Mouse (Mus musculus): ENCODE results near the gene Traf1. TPM values are rescaled to one million over a fixed set of nuclear protein-coding genes. Genes with fewer than 3 reads are reported as not detected.
A peak's percentile ranks its signal among the peaks of the same experiment; 100 is the strongest.

Traf1 gene
- polyA plus RNA-seq, 1 experiment from 2014 or later = 1.3 TPM

GRCm38 (mm10) chr2:34954344-34954743 lies 7.2 kb downstream of the Traf1 start:
- Histone ChIP-seq H3K4me2 (no peak overlapping the region), H3K4me1 (ENCODE audit: control insufficient read depth, insufficient read depth, low read length) (no peaks in the 10 kb centered on the region), H3K27me3 (ENCODE audit: control insufficient read depth, insufficient read depth, low read length) (no peaks in the 10 kb centered on the region; the same call in 1 of the 2 replicates), H3K36me3 (ENCODE audit: control insufficient read depth, insufficient read depth, low read length) (no peaks in the 10 kb centered on the region), H3K4me3 (ENCODE audit: low read depth, low read length) (no peak overlapping the region), H3K27ac (ENCODE audit: low read depth, low read length) (no peak overlapping the region), H3K9ac (ENCODE audit: low read depth, low read length) (no peak overlapping the region), H3K9me3 (replicated peaks; ENCODE audit: control insufficient read depth, low read length) (no peaks in the 10 kb centered on the region)
- ATAC-seq (replicated peaks; ENCODE audit: insufficient number of reproducible peaks, low FRiP score, low TSS enrichment) = no peak

- no peak overlapping the region for H3K9ac ChIP-seq (ENCODE audit: low read depth, low read length)
- no peak overlapping the region for H3K27ac ChIP-seq (ENCODE audit: low read depth, low read length)
- H3K4me2 ChIP-seq = no peak overlapping the region
- H3K4me1 ChIP-seq (ENCODE audit: control insufficient read depth, insufficient read depth, low read length) = no peaks in the 10 kb centered on the region
- H3K4me3 ChIP-seq (ENCODE audit: low read depth, low read length) = no peak overlapping the region
- no peaks in the 10 kb centered on the region; the same call in 1 of the 2 replicates for H3K27me3 ChIP-seq (ENCODE audit: control insufficient read depth, insufficient read depth, low read length)
- 67% methylated on average over 2 of the region's 2 CpGs for WGBS (ENCODE audit: insufficient replicate concordance)
- H3K9me3 ChIP-seq (replicated peaks; ENCODE audit: control insufficient read depth, low read length) = no peaks in the 10 kb centered on the region
- no peaks in the 10 kb centered on the region for H3K36me3 ChIP-seq (ENCODE audit: control insufficient read depth, insufficient read depth, low read length)
- no peak for ATAC-seq (replicated peaks; ENCODE audit: insufficient number of reproducible peaks, low FRiP score, low TSS enrichment)
Measured at GRCm38 (mm10) chr2:34953547-34954116, 7.9 kb downstream of the Traf1 start.

- no peaks in the 10 kb centered on the region for H3K36me3 ChIP-seq (ENCODE audit: control insufficient read depth, insufficient read depth, low read length)
- no peaks in the 10 kb centered on the region for H3K4me1 ChIP-seq (ENCODE audit: control insufficient read depth, insufficient read depth, low read length)
- ATAC-seq (replicated peaks; ENCODE audit: insufficient number of reproducible peaks, low FRiP score, low TSS enrichment) = no peak
- WGBS (ENCODE audit: insufficient replicate concordance) = 78% methylated on average over 4 of the region's 4 CpGs
- no peaks in the 10 kb centered on the region for H3K9me3 ChIP-seq (replicated peaks; ENCODE audit: control insufficient read depth, low read length)
- no peak overlapping the region for H3K9ac ChIP-seq (ENCODE audit: low read depth, low read length)
- no peak overlapping the region for H3K27ac ChIP-seq (ENCODE audit: low read depth, low read length)
- H3K27me3 ChIP-seq (ENCODE audit: control insufficient read depth, insufficient read depth, low read length) = peaks cover 3% of the 10 kb centered on the region; the same call in 1 of the 2 replicates
- no peak overlapping the region for H3K4me3 ChIP-seq (ENCODE audit: low read depth, low read length)
- no peak overlapping the region for H3K4me2 ChIP-seq
Measured at GRCm38 (mm10) chr2:34953018-34953417, 8.6 kb downstream of the Traf1 start.

GRCm38 (mm10) chr2:34951469-34951868 lies 10.1 kb downstream of the Traf1 start:
- H3K4me2 ChIP-seq = no peak overlapping the region
- H3K27ac ChIP-seq (ENCODE audit: low read depth, low read length) = no peak overlapping the region
- H3K36me3 ChIP-seq (ENCODE audit: control insufficient read depth, insufficient read depth, low read length) = no peaks in the 10 kb centered on the region
- no peak overlapping the region for H3K4me3 ChIP-seq (ENCODE audit: low read depth, low read length)
- ATAC-seq (replicated peaks; ENCODE audit: insufficient number of reproducible peaks, low FRiP score, low TSS enrichment) = no peak
- H3K4me1 ChIP-seq (ENCODE audit: control insufficient read depth, insufficient read depth, low read length) = no peaks in the 10 kb centered on the region
- H3K9ac ChIP-seq (ENCODE audit: low read depth, low read length) = no peak overlapping the region
- no peaks in the 10 kb centered on the region for H3K9me3 ChIP-seq (replicated peaks; ENCODE audit: control insufficient read depth, low read length)
- peaks cover 3% of the 10 kb centered on the region; the same call in 1 of the 2 replicates for H3K27me3 ChIP-seq (ENCODE audit: control insufficient read depth, insufficient read depth, low read length)

- H3K4me1 ChIP-seq (ENCODE audit: control insufficient read depth, insufficient read depth, low read length) = no peaks in the 10 kb centered on the region
- H3K27me3 ChIP-seq (ENCODE audit: control insufficient read depth, insufficient read depth, low read length) = peaks cover 3% of the 10 kb centered on the region; the same call in 1 of the 2 replicates
- H3K9ac ChIP-seq (ENCODE audit: low read depth, low read length) = no peak overlapping the region
- no peaks in the 10 kb centered on the region for H3K9me3 ChIP-seq (replicated peaks; ENCODE audit: control insufficient read depth, low read length)
- 20% methylated on average over 2 of the region's 2 CpGs for WGBS (ENCODE audit: insufficient replicate concordance)
- H3K36me3 ChIP-seq (ENCODE audit: control insufficient read depth, insufficient read depth, low read length) = no peaks in the 10 kb centered on the region
- no peak for ATAC-seq (replicated peaks; ENCODE audit: insufficient number of reproducible peaks, low FRiP score, low TSS enrichment)
- no peak overlapping the region for H3K27ac ChIP-seq (ENCODE audit: low read depth, low read length)
- no peak overlapping the region for H3K4me3 ChIP-seq (ENCODE audit: low read depth, low read length)
- no peak overlapping the region for H3K4me2 ChIP-seq
Measured at GRCm38 (mm10) chr2:34948622-34949021, 12.9 kb downstream of the Traf1 start.

- WGBS (ENCODE audit: insufficient replicate concordance) = 65% methylated on average over 4 of the region's 4 CpGs
- Histone ChIP-seq H3K4me1 (ENCODE audit: control insufficient read depth, insufficient read depth, low read length) (no peaks in the 10 kb centered on the region), H3K9ac (ENCODE audit: low read depth, low read length) (no peak overlapping the region), H3K4me2 (no peak overlapping the region), H3K4me3 (ENCODE audit: low read depth, low read length) (no peak overlapping the region), H3K36me3 (ENCODE audit: control insufficient read depth, insufficient read depth, low read length) (no peaks in the 10 kb centered on the region), H3K27ac (ENCODE audit: low read depth, low read length) (no peak overlapping the region), H3K9me3 (replicated peaks; ENCODE audit: control insufficient read depth, low read length) (no peaks in the 10 kb centered on the region), H3K27me3 (ENCODE audit: control insufficient read depth, insufficient read depth, low read length) (0 out of 2 replicates have a peak, but pooled peaks cover 6% of the 10 kb centered on the region)
- no peak for ATAC-seq (replicated peaks; ENCODE audit: insufficient number of reproducible peaks, low FRiP score, low TSS enrichment)
Measured at GRCm38 (mm10) chr2:34946046-34946445, 15.5 kb downstream of the Traf1 start.

GRCm38 (mm10) chr2:34945580-34945979 lies 16.0 kb downstream of the Traf1 start:
- Histone ChIP-seq H3K4me1 (ENCODE audit: control insufficient read depth, insufficient read depth, low read length) (no peaks in the 10 kb centered on the region), H3K4me2 (no peak overlapping the region), H3K4me3 (ENCODE audit: low read depth, low read length) (no peak overlapping the region), H3K36me3 (ENCODE audit: control insufficient read depth, insufficient read depth, low read length) (no peaks in the 10 kb centered on the region), H3K27ac (ENCODE audit: low read depth, low read length) (no peak overlapping the region), H3K9ac (ENCODE audit: low read depth, low read length) (peak overlapping the region; percentile 22; the same call in 1 of the 2 replicates), H3K27me3 (ENCODE audit: control insufficient read depth, insufficient read depth, low read length) (0 out of 2 replicates have a peak, but pooled peaks cover 6% of the 10 kb centered on the region), H3K9me3 (replicated peaks; ENCODE audit: control insufficient read depth, low read length) (no peaks in the 10 kb centered on the region)
- WGBS (ENCODE audit: insufficient replicate concordance) = 75% methylated on average over 4 of the region's 4 CpGs
- no peak for ATAC-seq (replicated peaks; ENCODE audit: insufficient number of reproducible peaks, low FRiP score, low TSS enrichment)

GRCm38 (mm10) chr2:34944761-34945160 lies 16.8 kb downstream of the Traf1 start:
- H3K36me3 ChIP-seq (ENCODE audit: control insufficient read depth, insufficient read depth, low read length) = no peaks in the 10 kb centered on the region
- WGBS (ENCODE audit: insufficient replicate concordance) = 11% methylated on average over 8 of the region's 8 CpGs
- H3K27ac ChIP-seq (ENCODE audit: low read depth, low read length) = no peak overlapping the region
- peak overlapping the region; percentile 52 for H3K4me2 ChIP-seq
- peak overlapping the region; percentile 14; the same call in 1 of the 2 replicates for H3K4me3 ChIP-seq (ENCODE audit: low read depth, low read length)
- H3K9ac ChIP-seq (ENCODE audit: low read depth, low read length) = peak overlapping the region; percentile 22; the same call in 1 of the 2 replicates
- 0 out of 2 replicates have a peak, but pooled peaks cover 6% of the 10 kb centered on the region for H3K27me3 ChIP-seq (ENCODE audit: control insufficient read depth, insufficient read depth, low read length)
- no peaks in the 10 kb centered on the region for H3K9me3 ChIP-seq (replicated peaks; ENCODE audit: control insufficient read depth, low read length)
- no peaks in the 10 kb centered on the region for H3K4me1 ChIP-seq (ENCODE audit: control insufficient read depth, insufficient read depth, low read length)
- no peak for ATAC-seq (replicated peaks; ENCODE audit: insufficient number of reproducible peaks, low FRiP score, low TSS enrichment)

- H3K27ac ChIP-seq (ENCODE audit: low read depth, low read length) = no peak overlapping the region
- 79% methylated on average over 13 of the region's 13 CpGs for WGBS (ENCODE audit: insufficient replicate concordance)
- no peaks in the 10 kb centered on the region for H3K9me3 ChIP-seq (replicated peaks; ENCODE audit: control insufficient read depth, low read length)
- H3K4me1 ChIP-seq (ENCODE audit: control insufficient read depth, insufficient read depth, low read length) = peaks cover under 1% of the 10 kb centered on the region; the same call in 1 of the 2 replicates
- H3K4me3 ChIP-seq (ENCODE audit: low read depth, low read length) = no peak overlapping the region
- H3K9ac ChIP-seq (ENCODE audit: low read depth, low read length) = no peak overlapping the region
- H3K27me3 ChIP-seq (ENCODE audit: control insufficient read depth, insufficient read depth, low read length) = 0 out of 2 replicates have a peak, but pooled peaks cover 6% of the 10 kb centered on the region
- no peaks in the 10 kb centered on the region for H3K36me3 ChIP-seq (ENCODE audit: control insufficient read depth, insufficient read depth, low read length)
- no peak for ATAC-seq (replicated peaks; ENCODE audit: insufficient number of reproducible peaks, low FRiP score, low TSS enrichment)
- H3K4me2 ChIP-seq = no peak overlapping the region
Measured at GRCm38 (mm10) chr2:34943556-34944120, 17.9 kb downstream of the Traf1 start.
